8 mouse cellular contexts compared by ENCODE assay signal in genomic region chr8:46953472-46953871, GRCm38 (mm10). TPM values are rescaled to one million over a fixed set of nuclear protein-coding genes. Genes with fewer than 3 reads are reported as not detected.
A peak's percentile ranks its signal among the peaks of the same experiment; 100 is the strongest.
DNase-seq lines count a peak whose midpoint lies in the region; ATAC-seq and TF ChIP-seq lines count a peak whose summit lies in the region.
"Had no signal": no experiment of that assay in that cellular context is flagged by ENCODE, and none has a peak within 500 bp of the region (broad histone marks: within the 10 kb centered on the region; RNA-seq: fewer than 3 reads in every experiment).

No protein-coding gene starts in this region.

- no peaks in the 10 kb centered on the region for H3K4me1 ChIP-seq in MEL (ENCODE audit: control insufficient read depth in 1 of 2, insufficient read depth in 2 of 2, low read length in 2 of 2)
- H3K4me1 ChIP-seq in midbrain, embryonic 13.5 days (replicated peaks), result 0 out of 2 replicates have a peak, but pooled peaks cover 7% of the 10 kb centered on the region
- H3K4me1 ChIP-seq: hindbrain, embryonic 15.5 days had no signal

- H3K36me3 ChIP-seq in MEL (ENCODE audit: control insufficient read depth in 1 of 2, insufficient read depth in 2 of 2, low read length in 2 of 2), result no peaks in the 10 kb centered on the region
- H3K36me3 ChIP-seq in midbrain, embryonic 13.5 days, result no peaks in the 10 kb centered on the region
- H3K36me3 ChIP-seq: hindbrain, embryonic 15.5 days had no signal

- no peak overlapping the region for H3K9ac ChIP-seq in MEL (ENCODE audit: control insufficient read depth, low read depth, low read length, poor library complexity, severe bottlenecking)
- H3K9ac ChIP-seq in midbrain, embryonic 13.5 days (replicated peaks), result no peak overlapping the region
- H3K9ac ChIP-seq: hindbrain, embryonic 15.5 days had no signal

- peak; percentile 96 for TF ChIP-seq RAD21 in MEL (IDR thresholded peaks at IDR 0.05; ENCODE audit: low read depth, low read length)

- no peak overlapping the region for H3K4me2 ChIP-seq in midbrain, embryonic 13.5 days (replicated peaks)
- H3K4me2 ChIP-seq: hindbrain, embryonic 15.5 days had no signal

- ATAC-seq in midbrain, embryonic 13.5 days, result peak; percentile 53

- H3K4me3 ChIP-seq in MEL (ENCODE audit: control insufficient read depth in 1 of 2, insufficient read depth in 1 of 2, low read depth in 2 of 2, low read length in 2 of 2), result no peak overlapping the region
- no peak overlapping the region for H3K4me3 ChIP-seq in midbrain, embryonic 13.5 days (replicated peaks)
- H3K4me3 ChIP-seq: hindbrain, embryonic 15.5 days had no signal

- no peaks in the 10 kb centered on the region for H3K79me2 ChIP-seq in MEL (ENCODE audit: control insufficient read depth, insufficient read depth, low read length, poor library complexity)

- no peak for TF ChIP-seq POLR2A in MEL (IDR thresholded peaks at IDR 0.05; ENCODE audit: control insufficient read depth in 1 of 2, insufficient read depth in 1 of 2, low read depth in 1 of 2, low read length in 2 of 2, poor library complexity in 1 of 2)

- no peak overlapping the region for H3K27ac ChIP-seq in MEL (ENCODE audit: control insufficient read depth, low read depth, low read length)
- H3K27ac ChIP-seq in midbrain, embryonic 13.5 days, result no peak overlapping the region
- H3K27ac ChIP-seq: hindbrain, embryonic 15.5 days had no signal

- peaks cover 0 to 2% of the 10 kb centered on the region in 2 experiments; a peak in 1 of 4 replicates for H3K27me3 ChIP-seq in MEL (ENCODE audit: control insufficient read depth in 1 of 2, insufficient read depth in 2 of 2, low read length in 2 of 2)
- H3K27me3 ChIP-seq in midbrain, embryonic 13.5 days, result no peaks in the 10 kb centered on the region
- H3K27me3 ChIP-seq: hindbrain, embryonic 15.5 days had no signal

- H3K9me3 ChIP-seq in MEL (replicated peaks; ENCODE audit: insufficient read depth, low read length), result no peaks in the 10 kb centered on the region
- H3K9me3 ChIP-seq in midbrain, embryonic 13.5 days, result no peaks in the 10 kb centered on the region
- H3K9me3 ChIP-seq: hindbrain, embryonic 15.5 days had no signal

- peak; percentile 33 to 95 (median 63) for TF ChIP-seq CTCF in MEL (IDR thresholded peaks at IDR 0.05 in 2 of 3, conservative IDR thresholded peaks at IDR 0.05 in 1 of 3; ENCODE audit: control insufficient read depth in 1 of 3, insufficient read depth in 1 of 3, low read depth in 2 of 3, low read length in 3 of 3, poor library complexity in 1 of 3, severe bottlenecking in 1 of 3)

- peak; percentile 77 for DNase-seq in MEL (ENCODE audit: low read depth, low spot score)
- peak; percentile 79 for DNase-seq in adrenal gland, postnatal 14 days
- peak; percentile 73 for DNase-seq in embryo, embryonic 9.5 days (ENCODE audit: extremely low spot score)
- DNase-seq in heart, postnatal 36 days, result peak; percentile 77 to 82
- peak; percentile 47 to 58 for DNase-seq in layer of hippocampus, postnatal 36 days
- peak; percentile 23 to 52 for DNase-seq in right cerebral cortex, postnatal 36 days (ENCODE audit: low spot score in 2 of 2)

- TF ChIP-seq EP300 in MEL (IDR thresholded peaks at IDR 0.05; ENCODE audit: low read depth in 1 of 2, low read length in 2 of 2), result no peak

- WGBS in midbrain, embryonic 13.5 days, result 21% methylated on average over 7 of the region's 7 CpGs

- intact Hi-C loops in heart, postnatal 36 days (cut with DNase I), result loop anchor here (2.0 to 10.0 kb wide), 3 partner anchors 19 to 709 kb away; partner anchors contain the start of gene Irf2

TF ChIP-seq in MEL, 35 proteins besides CTCF, POLR2A, EP300 and RAD21:
- TF ChIP-seq MAZ (IDR thresholded peaks at IDR 0.05; ENCODE audit: low read depth, low read length) (0 out of 2 replicates have a peak, but pooled peaks have one; percentile 25), GABPA (IDR thresholded peaks at IDR 0.05; ENCODE audit: low read depth, low read length) (no peak), CHD1 (IDR thresholded peaks at IDR 0.05; ENCODE audit: low read depth, low read length) (no peak), UBTF (IDR thresholded peaks at IDR 0.05; ENCODE audit: borderline replicate concordance, insufficient read depth, low read depth, low read length) (no peak), ZC3H11A (IDR thresholded peaks at IDR 0.05; ENCODE audit: low read depth, low read length) (peak; percentile 98), ZMIZ1 (IDR thresholded peaks at IDR 0.05; ENCODE audit: low read depth, low read length) (no peak), SMC3 (IDR thresholded peaks at IDR 0.05; ENCODE audit: low read depth, low read length) (peak; percentile 99)

RNA-seq across cellular contexts. Expression of gene Enpp6, which starts 33.2 kb away (rescaled TPM):
- total RNA-seq in MEL (2012; rRNA removed), result not detected in 2 replicates
- polyA plus RNA-seq in MEL (2012; ENCODE audit: insufficient read depth in 1 of 2, insufficient read length in 2 of 2, low read depth in 1 of 2, low replicate concordance in 2 of 2, missing spikeins in 1 of 2), result not detected
- total RNA-seq in adrenal gland, postnatal 14 days (2021), result 1.6 and 1.7 TPM in 2 replicates
- 1 to 10 TPM; 4.2 to 4.3 TPM for total RNA-seq in heart, postnatal 36 days (2021)
- 1 to 10 TPM; 6.7 to 9.9 TPM for total RNA-seq in layer of hippocampus, postnatal 36 days (2021)
- polyA plus RNA-seq in midbrain, embryonic 13.5 days (2015; fragmentation: Nextera tagmentation; extraction: Ambion mirVana), result 0.16 and 0.35 TPM in 2 replicates
